Mouse (Mus musculus): ENCODE data around the gene Spag5.
"Not testable (repeated sequence)": the region's sequence is repeated elsewhere in the genome, so short reads cannot be mapped to it uniquely, and the experiment has no call there.

The Spag5 gene

DNA sequence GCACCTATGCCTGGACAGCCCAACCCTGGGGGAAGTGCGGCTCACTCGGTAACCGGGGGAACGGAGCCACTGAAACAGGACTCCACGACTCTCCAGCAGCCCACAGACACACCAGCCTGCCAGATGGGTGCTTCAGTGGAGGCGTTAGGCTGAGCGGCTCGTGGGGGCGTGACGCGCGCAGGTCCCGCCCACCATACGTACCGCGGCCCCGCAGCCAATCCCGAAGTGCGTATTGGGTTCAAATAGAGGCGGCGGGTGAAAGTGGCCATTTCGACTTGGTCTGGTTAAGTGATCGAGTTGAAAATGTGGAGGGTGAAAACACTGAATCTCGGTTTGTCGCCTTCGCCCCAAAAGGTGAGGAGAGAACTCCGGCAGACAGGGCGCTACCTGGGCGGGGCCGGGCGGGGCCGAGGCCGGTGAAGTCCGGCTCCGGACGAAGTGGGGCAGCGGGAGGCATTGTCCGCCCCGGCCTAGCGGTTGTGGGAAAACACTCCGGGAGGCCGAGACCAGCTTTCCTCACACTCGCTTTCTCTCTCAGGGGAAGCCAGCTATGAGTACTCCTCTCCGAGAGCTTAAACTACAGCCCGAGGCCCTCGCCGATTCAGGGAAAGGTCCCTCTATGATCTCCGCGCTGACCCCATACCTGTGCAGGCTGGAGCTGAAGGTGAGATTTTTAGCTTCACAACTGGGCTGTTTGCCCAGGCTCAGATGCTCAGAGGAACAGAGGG lies at the start of gene Spag5:
Spag5 (plus strand) TSS at position 173 of the 728 bp plus-strand sequence.
- peak; percentile 80 for DNase-seq (ENCODE audit: low read depth, low spot score)

DNA sequence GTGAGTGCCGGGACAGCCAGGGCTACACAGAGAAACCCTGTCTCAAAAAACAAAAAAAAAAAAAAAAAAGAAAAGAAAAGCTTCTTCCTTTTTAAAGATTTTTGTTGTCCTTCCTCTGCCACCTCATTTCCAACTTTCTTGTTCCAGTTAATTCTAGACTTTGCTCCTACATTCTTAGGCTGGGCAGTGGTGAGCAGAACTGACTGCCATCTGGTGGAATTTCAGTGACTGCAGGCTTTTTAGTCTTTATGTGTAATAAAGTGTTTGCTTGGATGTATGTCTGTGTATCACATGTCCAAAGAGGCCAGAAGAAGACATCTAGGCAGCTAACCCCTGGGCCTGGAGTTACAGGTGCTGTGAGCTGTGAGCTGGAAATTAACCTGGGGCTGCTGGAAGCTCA lies 44.7 kb upstream of the Spag5 start:
- DNase-seq (ENCODE audit: low read depth, low spot score): no peak

- no peak for DNase-seq (ENCODE audit: low read depth, low spot score)
These were observed 40.7 kb upstream of the Spag5 start for GRCm38 (mm10) chr11:78260489-78261258.

- DNase-seq (ENCODE audit: low read depth, low spot score): peak; percentile 93
These were observed 39.7 kb upstream of the Spag5 start, which contains the start of gene 2610507B11Rik for GRCm38 (mm10) chr11:78261380-78262352. 2610507B11Rik (plus strand) TSS chr11:78261752.

- DNase-seq (ENCODE audit: low read depth, low spot score): no peak
These were observed 38.8 kb upstream of the Spag5 start for GRCm38 (mm10) chr11:78262550-78262949.

GRCm38 (mm10) chr11:78265571-78265970 lies 35.8 kb upstream of the Spag5 start:
- DNase-seq (ENCODE audit: low read depth, low spot score): no peak

GRCm38 (mm10) chr11:78271986-78272385 lies 29.3 kb upstream of the Spag5 start:
- no peak for DNase-seq (ENCODE audit: low read depth, low spot score)

GRCm38 (mm10) chr11:78275596-78275995 lies 25.7 kb upstream of the Spag5 start:
- no peak for DNase-seq (ENCODE audit: low read depth, low spot score)

GRCm38 (mm10) chr11:78276169-78276568 lies 25.2 kb upstream of the Spag5 start:
- DNase-seq (ENCODE audit: low read depth, low spot score): not testable (repeated sequence)

GRCm38 (mm10) chr11:78278853-78279252 lies 22.5 kb upstream of the Spag5 start:
- no peak for DNase-seq (ENCODE audit: low read depth, low spot score)

- no peak for DNase-seq (ENCODE audit: low read depth, low spot score)
These were observed 21.7 kb upstream of the Spag5 start for GRCm38 (mm10) chr11:78279586-78279985.

DNA sequence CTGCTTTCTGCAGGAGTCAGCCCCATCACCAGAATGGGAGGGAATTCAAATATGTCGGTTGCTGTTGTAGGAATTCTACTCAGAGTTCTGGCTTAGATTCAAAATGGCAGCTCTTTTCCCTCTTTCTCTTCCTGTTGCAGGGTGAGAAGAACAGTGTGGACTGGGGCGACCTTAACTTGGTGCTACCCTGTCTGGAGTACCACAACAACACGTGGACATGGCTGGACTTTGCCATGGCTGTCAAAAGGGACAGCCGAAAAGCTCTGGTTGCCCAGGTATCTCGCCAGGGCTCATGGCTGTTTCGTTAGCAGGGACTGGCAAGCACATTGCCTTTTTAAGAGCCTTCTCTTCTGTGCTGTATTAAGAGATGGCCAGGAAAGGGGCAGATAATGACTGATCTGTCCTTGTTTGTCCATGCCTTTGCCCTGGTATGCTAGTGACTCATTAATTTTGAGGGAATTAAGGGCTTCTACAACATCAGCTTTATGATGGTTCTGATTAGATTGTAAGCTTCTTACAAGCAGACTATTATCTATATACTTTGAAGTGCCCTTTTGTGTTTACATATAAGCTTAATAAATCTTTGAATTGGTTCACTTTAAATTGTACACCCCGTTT lies 12.1 kb upstream of the Spag5 start:
- DNase-seq (ENCODE audit: low read depth, low spot score): no peak

DNA sequence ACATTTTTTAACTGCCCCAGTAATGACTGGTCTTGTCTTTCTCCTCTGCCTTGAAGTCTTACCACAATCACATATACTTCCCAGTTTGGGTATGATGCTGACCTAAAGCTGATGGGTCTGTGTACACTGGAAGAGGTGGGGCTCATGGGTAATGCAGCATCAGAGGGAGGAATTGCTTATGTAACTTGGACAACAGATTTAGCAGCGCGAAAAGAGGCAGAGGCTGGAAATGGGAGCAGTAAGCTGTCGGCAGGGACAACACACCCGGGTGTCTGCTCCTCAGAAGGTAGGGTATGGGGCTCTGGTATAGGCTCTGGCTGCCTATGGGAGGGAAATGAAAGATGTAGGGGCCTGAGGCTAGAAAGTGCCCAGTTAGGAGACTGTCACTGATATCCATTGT lies 10.7 kb upstream of the Spag5 start, which contains the start of gene BC030499:
BC030499 (plus strand) TSS at position 188 of the 400 bp plus-strand sequence.
- no peak for DNase-seq (ENCODE audit: low read depth, low spot score)

DNA sequence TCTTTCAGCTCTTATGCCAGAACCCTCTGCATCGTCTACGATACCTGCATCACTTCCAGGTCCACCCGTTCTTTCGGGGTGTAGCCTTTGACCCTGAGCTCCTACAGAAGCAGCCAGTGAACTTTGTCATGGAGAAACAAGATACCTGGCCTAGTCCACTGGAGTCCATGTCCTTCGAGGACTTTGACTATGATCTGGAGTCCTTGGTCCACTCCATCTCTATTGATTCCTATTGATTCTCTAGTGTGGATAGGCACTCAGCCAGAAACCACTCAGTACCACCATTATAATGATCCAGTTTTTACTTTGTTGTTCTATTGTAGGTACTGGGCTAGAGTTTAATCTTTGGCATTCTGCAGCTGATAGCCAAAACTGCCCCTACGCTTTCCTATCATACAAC lies 6.7 kb upstream of the Spag5 start:
- no peak for DNase-seq (ENCODE audit: low read depth, low spot score)

DNA sequence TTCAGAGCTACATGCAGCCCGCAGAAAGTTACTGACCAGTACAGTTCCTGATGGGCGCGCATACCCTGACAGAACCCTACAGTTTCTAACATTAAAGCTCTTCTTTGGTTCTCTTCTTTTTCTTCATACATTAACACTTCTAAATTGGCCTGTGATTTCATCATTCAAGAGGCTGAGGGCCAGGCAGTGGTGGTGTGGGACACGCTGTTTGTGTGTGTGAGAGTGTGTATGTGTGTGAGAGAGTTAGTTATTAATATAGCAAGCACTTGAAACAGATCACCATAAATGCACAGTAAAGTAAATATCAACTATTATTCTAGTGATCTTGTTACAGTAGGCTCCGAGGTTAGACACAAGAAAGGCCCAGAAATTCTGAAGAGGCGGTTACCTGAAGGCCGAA lies 412 bp upstream of the Spag5 start:
- DNase-seq (ENCODE audit: low read depth, low spot score): no peak

DNA sequence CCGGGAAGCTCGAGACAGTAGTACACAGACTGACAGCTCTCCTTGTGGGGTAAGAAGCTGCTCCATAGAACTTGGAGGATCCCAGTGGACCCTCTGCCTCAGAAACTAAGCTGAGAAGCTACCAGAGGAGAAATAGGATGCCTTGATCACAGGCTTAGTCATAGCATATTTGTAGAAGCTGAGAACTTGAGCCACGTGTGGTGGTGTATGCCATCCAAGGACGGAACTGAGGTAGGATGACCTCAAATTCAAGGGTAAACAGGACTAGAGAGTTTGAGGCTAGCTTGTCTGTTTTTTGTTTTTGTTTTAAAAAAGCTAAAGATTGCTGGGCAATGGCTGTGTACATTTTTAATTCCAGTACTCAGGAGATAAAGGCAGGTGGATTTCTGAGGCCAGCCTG lies 3.9 kb downstream of the Spag5 start:
- DNase-seq (ENCODE audit: low read depth, low spot score): no peak

DNA sequence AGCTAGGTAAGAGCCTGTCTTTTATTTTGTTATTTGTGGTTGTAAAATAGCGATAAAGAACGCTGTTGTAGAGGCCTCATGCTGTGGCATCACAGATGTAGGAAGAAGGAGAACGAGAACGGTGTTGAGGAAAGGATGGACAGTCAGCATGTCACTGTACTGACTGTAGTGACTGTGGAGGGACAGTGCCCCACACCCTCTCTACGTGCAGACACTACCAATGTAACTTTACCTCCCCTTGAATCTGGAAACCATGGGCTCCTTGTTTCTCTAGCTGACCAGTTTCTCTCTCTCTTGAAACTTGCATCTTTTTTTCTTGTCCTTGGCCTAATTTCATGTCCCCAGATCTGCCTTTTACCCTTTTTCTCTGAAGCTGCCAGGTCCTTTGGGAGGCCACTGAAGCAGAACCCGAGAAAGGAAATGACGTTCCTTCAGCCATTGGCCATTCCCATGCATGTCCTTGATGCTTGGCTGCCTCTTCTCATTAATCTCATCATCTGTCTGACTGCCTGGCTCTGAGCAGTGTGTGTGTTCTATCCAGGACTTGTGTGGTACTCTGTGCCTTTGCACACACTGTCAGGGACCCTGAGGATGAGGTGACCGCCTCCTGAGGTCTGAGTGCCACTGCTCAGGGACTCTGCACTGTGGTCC lies 9.7 kb downstream of the Spag5 start:
- no peak for DNase-seq (ENCODE audit: low read depth, low spot score)

- no peak for DNase-seq (ENCODE audit: low read depth, low spot score)
These were observed 12.3 kb downstream of the Spag5 start for GRCm38 (mm10) chr11:78313662-78314061.

- DNase-seq (ENCODE audit: low read depth, low spot score): no peak
These were observed 17.1 kb downstream of the Spag5 start for GRCm38 (mm10) chr11:78318411-78318810.

GRCm38 (mm10) chr11:78322076-78322831 lies 20.9 kb downstream of the Spag5 start:
- DNase-seq (ENCODE audit: low read depth, low spot score): no peak
